Mouse (Mus musculus) spleen, embryonic (tissue): Measurements from ENCODE around the gene Slc18b1.
"Not testable (repeated sequence)": the region's sequence is repeated elsewhere in the genome, so short reads cannot be mapped to it uniquely, and the experiment has no call there.

Source experiments
- CTCF ChIA-PET: fragments of 350-600 bp; sonication (Branson Sonifier 250); formaldehyde crosslinking; loops from one replicate; lab custom pipeline; 2022; lab: Charles Lee

The Slc18b1 gene

GRCm38 (mm10) chr10:23796551-23797503 lies at the start of gene Slc18b1:
Gene Slc18b1 (plus strand): TSS chr10:23796986.
- CTCF ChIA-PET = no interaction called here

GRCm38 (mm10) chr10:23754166-23754565 lies 42.6 kb upstream of the Slc18b1 start:
- CTCF ChIA-PET = no interaction called here

GRCm38 (mm10) chr10:23777288-23777945 lies 19.4 kb upstream of the Slc18b1 start:
- CTCF ChIA-PET = no interaction called here

- CTCF ChIA-PET = no interaction called here
Measured at GRCm38 (mm10) chr10:23780539-23781275, 16.1 kb upstream of the Slc18b1 start.

- CTCF ChIA-PET = no interaction called here
Measured at GRCm38 (mm10) chr10:23781760-23782735, 14.7 kb upstream of the Slc18b1 start.

- CTCF ChIA-PET = no interaction called here
Measured at GRCm38 (mm10) chr10:23782855-23783492, 13.8 kb upstream of the Slc18b1 start.

- CTCF ChIA-PET = no interaction called here
Measured at GRCm38 (mm10) chr10:23783493-23783884, 13.3 kb upstream of the Slc18b1 start.

- CTCF ChIA-PET = no interaction called here
Measured at GRCm38 (mm10) chr10:23784121-23784520, 12.7 kb upstream of the Slc18b1 start.

GRCm38 (mm10) chr10:23785599-23785998 lies 11.2 kb upstream of the Slc18b1 start:
- CTCF ChIA-PET = not testable (repeated sequence)

- CTCF ChIA-PET = no interaction called here
Measured at GRCm38 (mm10) chr10:23786040-23786439, 10.7 kb upstream of the Slc18b1 start.

GRCm38 (mm10) chr10:23786631-23787038 lies 10.2 kb upstream of the Slc18b1 start:
- CTCF ChIA-PET = not testable (repeated sequence)

GRCm38 (mm10) chr10:23787062-23787821 lies 9.5 kb upstream of the Slc18b1 start, which contains the start of gene Rps12:
Gene Rps12 (minus strand): TSS chr10:23787275.
- CTCF ChIA-PET = no interaction called here

- CTCF ChIA-PET = interaction anchor here (1.1 kb wide), 1 partner anchor 19 kb away, joined by 3 read pairs; no protein-coding TSS in a partner anchor
Measured at GRCm38 (mm10) chr10:23788056-23788600, 8.7 kb upstream of the Slc18b1 start.

GRCm38 (mm10) chr10:23795871-23796520 lies 790 bp upstream of the Slc18b1 start:
- CTCF ChIA-PET = no interaction called here

- CTCF ChIA-PET = no interaction called here
Measured at GRCm38 (mm10) chr10:23797606-23798005, 820 bp downstream of the Slc18b1 start.

GRCm38 (mm10) chr10:23798142-23798541 lies 1.4 kb downstream of the Slc18b1 start:
- CTCF ChIA-PET = no interaction called here

GRCm38 (mm10) chr10:23799933-23800332 lies 3.1 kb downstream of the Slc18b1 start:
- CTCF ChIA-PET = interaction anchor here (0.6 kb wide), 1 partner anchor 17 kb away, joined by 3 read pairs; no protein-coding TSS in a partner anchor

- CTCF ChIA-PET = no interaction called here
Measured at GRCm38 (mm10) chr10:23802911-23803310, 6.1 kb downstream of the Slc18b1 start.
